Mouse (Mus musculus) midbrain, embryonic 15.5 days (tissue): ENCODE results near the gene Cd84. TPM values are rescaled to one million over a fixed set of nuclear protein-coding genes. Genes with fewer than 3 reads are reported as not detected.

ENCODE experiments used
- ATAC-seq: fragments of 200-750 bp; cut with Nextera tagmentation; replicated peaks from 2 replicates; pipeline ENCODE4 v1.8.0; 2017; ENCODE audit warnings: moderate TSS enrichment
- H3K27ac ChIP-seq: fragments of 300-500 bp; sonication (generic); 2 replicates; pipeline ENCODE4 v1.5.1; 2015; ENCODE audit warnings: mild to moderate bottlenecking, inconsistent platforms
- H3K27me3 ChIP-seq: fragments of 300-500 bp; sonication (generic); replicated peaks from 2 replicates; pipeline ENCODE4 v1.6.1; 2015; ENCODE audit warnings: inconsistent platforms
- H3K36me3 ChIP-seq: fragments of 300-500 bp; sonication (generic); replicated peaks from 2 replicates; pipeline ENCODE4 v1.6.1; 2015; ENCODE audit warnings: inconsistent platforms
- H3K4me1 ChIP-seq: fragments of 300-500 bp; sonication (generic); 2 replicates; pipeline ENCODE4 v1.6.1; 2015; ENCODE audit warnings: inconsistent platforms
- H3K4me2 ChIP-seq: fragments of 300-500 bp; sonication (generic); 2 replicates; pipeline ENCODE4 v1.6.1; 2015; ENCODE audit warnings: inconsistent platforms, mild to moderate bottlenecking, moderate library complexity
- H3K4me3 ChIP-seq: fragments of 300-500 bp; sonication (generic); 2 replicates; pipeline ENCODE4 v1.5.1; 2015; ENCODE audit warnings: mild to moderate bottlenecking, inconsistent platforms
- H3K9ac ChIP-seq: fragments of 300-500 bp; sonication (generic); 2 replicates; pipeline ENCODE4 v1.6.1; 2015; ENCODE audit warnings: mild to moderate bottlenecking, inconsistent platforms
- H3K9me3 ChIP-seq: fragments of 300-500 bp; sonication (generic); 2 replicates; pipeline ENCODE4 v1.6.1; 2016; ENCODE audit warnings: inconsistent platforms
- WGBS: fragments of 180-500 bp; shearing (Covaris S2); methylation state at CpG from one replicate; pipeline ENCODE4 v1.1.7; 2015; ENCODE audit warnings: mixed read lengths; 5-methylcytosine and 5-hydroxymethylcytosine counted together
- polyA plus RNA-seq: library from polyadenylated mRNA; unstranded; fragments of >200 nt; fragmentation: Nextera tagmentation; extraction: Ambion mirVana; gene quantifications from 2 replicates; pipeline ENCODE4 v1.2.1, GENCODE M21; 2015

Cd84 gene
- polyA plus RNA-seq, 1 experiment from 2014 or later: 0.74 TPM

GRCm38 (mm10) chr1:171919901-171920510 lies 80.5 kb downstream of the Cd84 start:
- ATAC-seq: no peak
- 92% methylated on average over 6 of the region's 6 CpGs for WGBS
- no peak overlapping the region for H3K9ac ChIP-seq
- no peak overlapping the region for H3K4me3 ChIP-seq
- no peaks in the 10 kb centered on the region for H3K9me3 ChIP-seq
- H3K4me1 ChIP-seq: no peaks in the 10 kb centered on the region
- H3K4me2 ChIP-seq: no peak overlapping the region
- H3K27me3 ChIP-seq: no peaks in the 10 kb centered on the region
- no peak overlapping the region for H3K27ac ChIP-seq
- no peaks in the 10 kb centered on the region for H3K36me3 ChIP-seq

GRCm38 (mm10) chr1:171920989-171921621 lies 81.6 kb downstream of the Cd84 start:
- WGBS: 91% methylated on average over 9 of the region's 9 CpGs
- H3K4me3 ChIP-seq: no peak overlapping the region
- H3K27me3 ChIP-seq: no peaks in the 10 kb centered on the region
- no peaks in the 10 kb centered on the region for H3K9me3 ChIP-seq
- H3K4me2 ChIP-seq: no peak overlapping the region
- H3K4me1 ChIP-seq: no peaks in the 10 kb centered on the region
- ATAC-seq: no peak
- H3K36me3 ChIP-seq: no peaks in the 10 kb centered on the region
- no peak overlapping the region for H3K9ac ChIP-seq
- H3K27ac ChIP-seq: no peak overlapping the region

GRCm38 (mm10) chr1:171921641-171922040 lies 82.1 kb downstream of the Cd84 start:
- no peak overlapping the region for H3K9ac ChIP-seq
- WGBS: 83% methylated on average over 2 of the region's 2 CpGs
- no peaks in the 10 kb centered on the region for H3K27me3 ChIP-seq
- H3K9me3 ChIP-seq: no peaks in the 10 kb centered on the region
- no peak overlapping the region for H3K4me3 ChIP-seq
- no peaks in the 10 kb centered on the region for H3K36me3 ChIP-seq
- no peak overlapping the region for H3K27ac ChIP-seq
- H3K4me1 ChIP-seq: no peaks in the 10 kb centered on the region
- H3K4me2 ChIP-seq: no peak overlapping the region
- no peak for ATAC-seq

GRCm38 (mm10) chr1:171922844-171923243 lies 83.3 kb downstream of the Cd84 start:
- no peaks in the 10 kb centered on the region for H3K27me3 ChIP-seq
- WGBS: 93% methylated on average over 5 of the region's 5 CpGs
- no peak overlapping the region for H3K4me3 ChIP-seq
- no peaks in the 10 kb centered on the region for H3K4me1 ChIP-seq
- no peaks in the 10 kb centered on the region for H3K36me3 ChIP-seq
- no peak overlapping the region for H3K9ac ChIP-seq
- no peak for ATAC-seq
- H3K4me2 ChIP-seq: no peak overlapping the region
- no peaks in the 10 kb centered on the region for H3K9me3 ChIP-seq
- no peak overlapping the region for H3K27ac ChIP-seq

- no peak for ATAC-seq
- Histone ChIP-seq H3K9me3 (no peaks in the 10 kb centered on the region), H3K4me1 (no peaks in the 10 kb centered on the region), H3K4me2 (no peak overlapping the region), H3K36me3 (no peaks in the 10 kb centered on the region), H3K9ac (no peak overlapping the region), H3K27ac (no peak overlapping the region), H3K27me3 (no peaks in the 10 kb centered on the region), H3K4me3 (no peak overlapping the region)
- 82% methylated on average over 3 of the region's 3 CpGs for WGBS
Measured at GRCm38 (mm10) chr1:171924900-171925299, 85.4 kb downstream of the Cd84 start.

- Histone ChIP-seq H3K9ac (no peak overlapping the region), H3K27ac (no peak overlapping the region), H3K4me1 (no peaks in the 10 kb centered on the region), H3K9me3 (no peaks in the 10 kb centered on the region), H3K36me3 (no peaks in the 10 kb centered on the region), H3K27me3 (no peaks in the 10 kb centered on the region), H3K4me3 (no peak overlapping the region), H3K4me2 (no peak overlapping the region)
- ATAC-seq: no peak
- 73% methylated on average over 3 of the region's 3 CpGs for WGBS
Measured at GRCm38 (mm10) chr1:171933851-171934250, 94.4 kb downstream of the Cd84 start.

- Histone ChIP-seq H3K4me2 (no peak overlapping the region), H3K4me3 (no peak overlapping the region), H3K27ac (no peak overlapping the region), H3K4me1 (no peaks in the 10 kb centered on the region), H3K27me3 (no peaks in the 10 kb centered on the region), H3K9me3 (no peaks in the 10 kb centered on the region), H3K9ac (no peak overlapping the region), H3K36me3 (no peaks in the 10 kb centered on the region)
- no peak for ATAC-seq
- WGBS: 85% methylated on average over 14 of the region's 14 CpGs
Measured at GRCm38 (mm10) chr1:171938952-171939948, 99.8 kb downstream of the Cd84 start.

Other genes starting within 250 kb of the Cd84 start
- gene Ly9, start 232.3 kb upstream of the Cd84 start, polyA plus RNA-seq: 0.06 and 0.14 TPM in 2 replicates
- gene Slamf7, start 186.7 kb upstream of the Cd84 start, polyA plus RNA-seq: not detected in 2 replicates
- 0.72 and 1.5 TPM in 2 replicates for gene Cd48, start 157.7 kb upstream of the Cd84 start, polyA plus RNA-seq
- 0.10 and 0.19 TPM in 2 replicates for gene Slamf1, start 72.6 kb upstream of the Cd84 start, polyA plus RNA-seq
- gene Gm10521, start 56.0 kb downstream of the Cd84 start, polyA plus RNA-seq: not detected in 2 replicates
- gene Slamf6, start 77.8 kb downstream of the Cd84 start, polyA plus RNA-seq: 0.36 TPM in 1 of 2 replicates, not detected in the other
- 48.0 and 49.6 TPM in 2 replicates for gene Vangl2, start 188.7 kb downstream of the Cd84 start, polyA plus RNA-seq
- gene Nhlh1, start 217.9 kb downstream of the Cd84 start, polyA plus RNA-seq: 2.0 and 2.5 TPM in 2 replicates
- gene Copa, start 242.8 kb downstream of the Cd84 start, polyA plus RNA-seq: 199 and 209 TPM in 2 replicates
- gene Ncstn, start 243.1 kb downstream of the Cd84 start, polyA plus RNA-seq: 116 and 122 TPM in 2 replicates